Mouse (Mus musculus) midbrain, embryonic 12.5 days (tissue): Measurements from ENCODE around the gene Hes5. TPM values are rescaled to one million over a fixed set of nuclear protein-coding genes. Genes with fewer than 3 reads are reported as not detected.

Experiments used
- ATAC-seq: fragments of 200-750 bp; cut with Nextera tagmentation; 2 replicates; pipeline ENCODE4 v1.8.0; 2017; ENCODE audit warnings: low read depth, moderate TSS enrichment, moderate library complexity; ENCODE audit not compliant: low FRiP score
- H3K27ac ChIP-seq: fragments of 300-500 bp; sonication (generic); replicated peaks from 2 replicates; pipeline ENCODE4 v1.5.1; 2016; ENCODE audit warnings: mild to moderate bottlenecking
- H3K27me3 ChIP-seq: fragments of 300-500 bp; sonication (generic); 2 replicates; pipeline ENCODE4 v1.6.1; 2016; ENCODE audit warnings: mild to moderate bottlenecking
- H3K36me3 ChIP-seq: fragments of 300-500 bp; sonication (generic); 2 replicates; pipeline ENCODE4 v1.6.1; 2016
- H3K4me1 ChIP-seq: fragments of 300-500 bp; sonication (generic); 2 replicates; pipeline ENCODE4 v1.6.1; 2016
- H3K4me2 ChIP-seq: fragments of 300-500 bp; sonication (generic); replicated peaks from 2 replicates; pipeline ENCODE4 v1.6.1; 2016; ENCODE audit warnings: mild to moderate bottlenecking, moderate library complexity
- H3K4me3 ChIP-seq: fragments of 300-500 bp; sonication (generic); 2 replicates; pipeline ENCODE4 v1.5.1; 2016; ENCODE audit warnings: mild to moderate bottlenecking
- H3K9ac ChIP-seq: fragments of 300-500 bp; sonication (generic); replicated peaks from 2 replicates; pipeline ENCODE4 v1.6.1; 2016; ENCODE audit warnings: mild to moderate bottlenecking, moderate library complexity
- H3K9me3 ChIP-seq: fragments of 300-500 bp; sonication (generic); 2 replicates; pipeline ENCODE4 v1.6.1; 2016; ENCODE audit warnings: mild to moderate bottlenecking
- WGBS: fragments of 180-500 bp; shearing (Covaris S2); methylation state at CpG from one replicate; pipeline ENCODE4 v1.1.7; 2016; 5-methylcytosine and 5-hydroxymethylcytosine counted together
- polyA plus RNA-seq: library from polyadenylated mRNA; unstranded; fragments of >200 nt; fragmentation: Nextera tagmentation; extraction: Ambion mirVana; gene quantifications from 2 replicates; pipeline ENCODE4 v1.2.1, GENCODE M21; 2016

Hes5 gene
- polyA plus RNA-seq = 800 and 870 TPM in 2 replicates

GRCm38 (mm10) chr4:154960690-154961225 lies at the start of gene Hes5:
Gene Hes5, plus strand, starts transcription at chr4:154960923.
- Histone ChIP-seq H3K4me3 (peak within 1 kb of the TSS; percentile 67), H3K27ac (peak within 1 kb of the TSS; percentile 99), H3K36me3 (peaks cover 9% of the 10 kb centered on the region; the same call in 1 of the 2 replicates), H3K9me3 (no peaks in the 10 kb centered on the region), H3K9ac (peak within 1 kb of the TSS; percentile 91), H3K4me2 (peak within 1 kb of the TSS; percentile 66), H3K4me1 (peaks cover 77% of the 10 kb centered on the region), H3K27me3 (peaks cover 39% of the 10 kb centered on the region)
- ATAC-seq = peak; percentile 73
- under 1% methylated on average over 64 of the region's 65 CpGs for WGBS

GRCm38 (mm10) chr4:154911644-154912043 lies 49.1 kb upstream of the Hes5 start:
- 69% methylated on average over 2 of the region's 2 CpGs for WGBS

GRCm38 (mm10) chr4:154913845-154914244 lies 46.9 kb upstream of the Hes5 start:
- Histone ChIP-seq H3K4me2 (no peak overlapping the region), H3K36me3 (no peaks in the 10 kb centered on the region), H3K9me3 (no peaks in the 10 kb centered on the region), H3K9ac (no peak overlapping the region), H3K27me3 (0 out of 2 replicates have a peak, but pooled peaks cover 5% of the 10 kb centered on the region), H3K4me1 (peaks cover 12% of the 10 kb centered on the region), H3K27ac (no peak overlapping the region), H3K4me3 (no peak overlapping the region)
- WGBS = 93% methylated on average over 3 of the region's 3 CpGs
- no peak for ATAC-seq

More at GRCm38 (mm10) chr4:154911644-154912043, 49.1 kb upstream of the Hes5 start:
- Histone ChIP-seq H3K9me3 (no peaks in the 10 kb centered on the region), H3K27ac (0 out of 2 replicates have a peak overlapping the region, but pooled peaks have one; percentile 30), H3K27me3 (0 out of 2 replicates have a peak, but pooled peaks cover 5% of the 10 kb centered on the region), H3K4me2 (no peak overlapping the region), H3K4me1 (peaks cover 17% of the 10 kb centered on the region), H3K36me3 (no peaks in the 10 kb centered on the region), H3K4me3 (no peak overlapping the region), H3K9ac (no peak overlapping the region)
- ATAC-seq = no peak

- Histone ChIP-seq H3K4me1 (peaks cover 12% of the 10 kb centered on the region), H3K36me3 (no peaks in the 10 kb centered on the region), H3K9ac (no peak overlapping the region), H3K27ac (no peak overlapping the region), H3K4me2 (no peak overlapping the region), H3K27me3 (0 out of 2 replicates have a peak, but pooled peaks cover 5% of the 10 kb centered on the region), H3K4me3 (no peak overlapping the region), H3K9me3 (no peaks in the 10 kb centered on the region)
- WGBS = 94% methylated on average over 4 of the region's 4 CpGs
- ATAC-seq = no peak
Observed at GRCm38 (mm10) chr4:154914252-154914651, 46.5 kb upstream of the Hes5 start.

- H3K9ac ChIP-seq = no peak overlapping the region
- no peak for ATAC-seq
- H3K36me3 ChIP-seq = no peaks in the 10 kb centered on the region
- H3K4me1 ChIP-seq = peaks cover 12% of the 10 kb centered on the region
- H3K4me2 ChIP-seq = no peak overlapping the region
- H3K9me3 ChIP-seq = no peaks in the 10 kb centered on the region
- WGBS = 91% methylated on average over 3 of the region's 3 CpGs
- no peak overlapping the region for H3K27ac ChIP-seq
- H3K4me3 ChIP-seq = no peak overlapping the region
- 0 out of 2 replicates have a peak, but pooled peaks cover 5% of the 10 kb centered on the region for H3K27me3 ChIP-seq
Observed at GRCm38 (mm10) chr4:154914707-154915106, 46.0 kb upstream of the Hes5 start.

GRCm38 (mm10) chr4:154915286-154915685 lies 45.4 kb upstream of the Hes5 start:
- H3K4me1 ChIP-seq = peaks cover 10% of the 10 kb centered on the region
- 87% methylated on average over 10 of the region's 10 CpGs for WGBS

GRCm38 (mm10) chr4:154916662-154917061 lies 44.1 kb upstream of the Hes5 start:
- no peak overlapping the region for H3K9ac ChIP-seq
- H3K9me3 ChIP-seq = no peaks in the 10 kb centered on the region
- no peaks in the 10 kb centered on the region for H3K4me1 ChIP-seq
- no peak overlapping the region for H3K27ac ChIP-seq
- WGBS = 85% methylated on average over 4 of the region's 4 CpGs
- H3K36me3 ChIP-seq = no peaks in the 10 kb centered on the region
- H3K27me3 ChIP-seq = 0 out of 2 replicates have a peak, but pooled peaks cover 2% of the 10 kb centered on the region
- no peak overlapping the region for H3K4me2 ChIP-seq
- H3K4me3 ChIP-seq = no peak overlapping the region
- no peak for ATAC-seq

More at GRCm38 (mm10) chr4:154915286-154915685, 45.4 kb upstream of the Hes5 start:
- Histone ChIP-seq H3K9me3 (no peaks in the 10 kb centered on the region), H3K27ac (no peak overlapping the region), H3K36me3 (no peaks in the 10 kb centered on the region), H3K9ac (no peak overlapping the region), H3K27me3 (0 out of 2 replicates have a peak, but pooled peaks cover 5% of the 10 kb centered on the region), H3K4me2 (no peak overlapping the region), H3K4me3 (no peak overlapping the region)
- no peak for ATAC-seq

- H3K4me3 ChIP-seq = no peak overlapping the region
- H3K4me1 ChIP-seq = no peaks in the 10 kb centered on the region
- no peak overlapping the region for H3K9ac ChIP-seq
- no peaks in the 10 kb centered on the region for H3K9me3 ChIP-seq
- H3K27ac ChIP-seq = no peak overlapping the region
- ATAC-seq = no peak
- no peaks in the 10 kb centered on the region for H3K36me3 ChIP-seq
- no peak overlapping the region for H3K4me2 ChIP-seq
- WGBS = 85% methylated on average over 4 of the region's 4 CpGs
- no peaks in the 10 kb centered on the region for H3K27me3 ChIP-seq
Observed at GRCm38 (mm10) chr4:154922291-154922690, 38.4 kb upstream of the Hes5 start.

GRCm38 (mm10) chr4:154922931-154923330 lies 37.8 kb upstream of the Hes5 start:
- Histone ChIP-seq H3K4me2 (no peak overlapping the region), H3K27me3 (no peaks in the 10 kb centered on the region), H3K9ac (no peak overlapping the region), H3K4me3 (no peak overlapping the region), H3K27ac (no peak overlapping the region), H3K36me3 (no peaks in the 10 kb centered on the region), H3K4me1 (no peaks in the 10 kb centered on the region), H3K9me3 (no peaks in the 10 kb centered on the region)
- 79% methylated on average over 5 of the region's 5 CpGs for WGBS
- ATAC-seq = no peak

- WGBS = 53% methylated on average over 4 of the region's 4 CpGs
Observed at GRCm38 (mm10) chr4:154925413-154925812, 35.3 kb upstream of the Hes5 start.

GRCm38 (mm10) chr4:154926969-154927898 lies 33.5 kb upstream of the Hes5 start:
- no peak overlapping the region for H3K4me2 ChIP-seq
- peaks cover 4% of the 10 kb centered on the region; the same call in 1 of the 2 replicates for H3K4me1 ChIP-seq
- no peak overlapping the region; the same call in 1 of the 2 replicates for H3K9ac ChIP-seq
- H3K27me3 ChIP-seq = no peaks in the 10 kb centered on the region
- H3K36me3 ChIP-seq = no peaks in the 10 kb centered on the region
- WGBS = 70% methylated on average over 9 of the region's 9 CpGs
- no peaks in the 10 kb centered on the region for H3K9me3 ChIP-seq
- H3K4me3 ChIP-seq = no peak overlapping the region
- H3K27ac ChIP-seq = no peak overlapping the region
- no peak for ATAC-seq

More at GRCm38 (mm10) chr4:154925413-154925812, 35.3 kb upstream of the Hes5 start:
- Histone ChIP-seq H3K4me3 (no peak overlapping the region), H3K36me3 (no peaks in the 10 kb centered on the region), H3K27ac (no peak overlapping the region), H3K9me3 (no peaks in the 10 kb centered on the region), H3K4me1 (peaks cover 4% of the 10 kb centered on the region; the same call in 1 of the 2 replicates), H3K4me2 (no peak overlapping the region), H3K9ac (no peak overlapping the region), H3K27me3 (no peaks in the 10 kb centered on the region)
- ATAC-seq = no peak

- Histone ChIP-seq H3K4me2 (no peak overlapping the region), H3K27ac (no peak overlapping the region), H3K36me3 (no peaks in the 10 kb centered on the region), H3K4me3 (no peak overlapping the region), H3K27me3 (no peaks in the 10 kb centered on the region), H3K4me1 (peaks cover 4% of the 10 kb centered on the region; the same call in 1 of the 2 replicates), H3K9me3 (no peaks in the 10 kb centered on the region), H3K9ac (no peak overlapping the region)
- no peak for ATAC-seq
- 81% methylated on average over 5 of the region's 5 CpGs for WGBS
Observed at GRCm38 (mm10) chr4:154927899-154928337, 32.8 kb upstream of the Hes5 start.
